Mouse (Mus musculus) cerebellum, adult 9-11 months (tissue): ENCODE results near the gene Pard3.

Source experiments
- DNase-seq: peaks from one replicate; pipeline ENCODE4 v3.0.0; 2022

The Pard3 gene

DNA sequence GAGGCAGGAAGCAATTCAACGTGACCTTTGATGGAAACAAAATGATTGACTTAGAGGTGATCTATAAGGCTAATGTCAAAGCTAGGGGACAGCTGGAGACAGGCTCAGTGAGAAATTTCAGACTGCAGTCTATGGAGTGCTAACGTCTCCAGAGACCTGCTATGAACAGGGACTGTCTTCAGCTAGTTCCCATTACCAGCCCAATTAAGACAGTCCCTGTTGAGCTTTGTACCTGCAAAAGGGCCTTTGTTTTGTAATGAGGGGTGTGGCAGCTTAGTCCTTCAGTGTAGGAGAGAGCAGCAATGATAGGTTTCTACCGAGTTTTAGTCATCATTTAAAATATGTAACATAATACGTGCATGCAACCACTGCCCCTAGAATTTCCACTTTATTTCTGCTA is 448.9 kb downstream of the Pard3 start:
- DNase-seq: no peak

DNA sequence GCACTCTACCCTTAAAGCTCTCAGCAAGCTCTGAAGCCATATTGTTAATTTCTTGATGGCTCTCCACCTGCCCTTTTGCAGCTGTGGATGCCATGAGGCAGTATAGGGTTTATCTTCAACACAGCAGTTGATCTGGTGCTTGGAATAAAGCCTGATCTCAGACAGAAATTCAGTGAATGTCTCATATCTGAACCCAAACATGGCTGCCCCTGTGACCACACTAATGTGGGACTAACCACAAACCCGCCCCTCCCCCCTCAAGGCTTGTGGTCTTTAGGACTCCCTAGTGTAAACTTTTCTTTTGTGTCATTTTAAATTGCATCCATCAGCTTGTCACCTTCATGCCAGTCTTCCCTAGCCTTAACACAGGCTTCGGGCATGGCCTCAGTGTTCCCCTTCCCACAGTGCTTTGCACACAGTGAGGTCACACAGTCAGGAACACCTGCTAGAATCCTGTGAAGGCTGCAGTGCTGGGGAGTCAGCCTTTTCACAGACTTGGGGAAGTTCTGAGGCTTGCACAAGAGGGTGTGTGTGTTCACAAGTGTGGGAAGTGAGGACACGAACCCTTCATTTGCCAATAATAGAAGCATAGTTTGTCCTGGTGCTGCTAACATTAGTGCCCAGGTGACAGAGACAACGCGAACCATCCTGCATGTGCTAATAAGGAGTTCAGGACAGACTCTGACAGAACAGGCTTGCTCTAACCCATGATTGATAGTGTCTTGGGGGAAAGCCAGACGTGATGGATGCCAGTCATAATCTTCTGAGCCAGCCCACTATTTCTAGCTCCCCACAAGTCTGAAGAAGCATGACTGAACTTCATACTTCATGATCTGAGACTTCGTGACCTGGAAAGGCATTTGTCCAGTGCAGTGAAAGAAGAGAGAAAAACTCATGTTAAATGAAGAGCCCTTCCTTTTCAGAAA is 451.4 kb downstream of the Pard3 start:
- no peak for DNase-seq

DNA sequence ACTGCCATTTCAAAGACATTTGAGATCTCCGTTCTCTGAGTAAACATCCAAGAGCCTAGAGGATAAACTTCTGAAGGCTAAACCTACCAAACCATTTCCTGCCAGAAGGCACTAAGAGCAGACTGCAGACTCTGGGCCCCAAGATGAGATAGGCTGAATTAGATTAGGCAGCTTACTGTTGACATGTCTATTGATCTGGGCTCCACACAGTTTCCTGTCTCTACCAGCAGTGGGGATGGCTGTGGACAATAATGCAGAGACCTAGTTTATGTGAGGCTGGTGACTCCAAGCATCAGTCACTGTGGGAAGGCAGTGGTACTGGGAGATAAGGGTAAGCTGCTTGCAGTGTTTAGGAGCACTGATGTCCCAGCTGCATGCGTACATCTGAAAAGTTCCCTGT is 452.4 kb downstream of the Pard3 start:
- no peak for DNase-seq

DNA sequence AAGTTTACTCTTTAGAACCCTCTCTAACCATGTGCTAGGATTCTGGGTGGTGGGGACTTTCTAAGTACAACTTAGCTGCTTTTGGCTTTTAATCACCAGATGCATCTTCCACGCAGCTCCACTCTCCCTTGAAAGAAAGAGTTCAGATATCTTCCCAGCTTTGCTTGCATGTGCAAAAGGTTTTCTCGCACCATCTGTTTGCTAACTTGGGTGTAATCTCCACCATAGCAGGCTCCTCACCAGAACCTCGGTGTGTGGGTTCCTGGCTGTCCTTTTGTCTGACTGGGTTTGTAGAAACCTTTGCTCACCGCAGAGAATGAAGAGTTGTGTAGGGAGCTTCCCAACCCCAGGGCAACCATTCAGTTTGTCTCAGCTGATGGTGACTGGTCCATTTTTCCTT is 462.0 kb downstream of the Pard3 start:
- no peak for DNase-seq

DNA sequence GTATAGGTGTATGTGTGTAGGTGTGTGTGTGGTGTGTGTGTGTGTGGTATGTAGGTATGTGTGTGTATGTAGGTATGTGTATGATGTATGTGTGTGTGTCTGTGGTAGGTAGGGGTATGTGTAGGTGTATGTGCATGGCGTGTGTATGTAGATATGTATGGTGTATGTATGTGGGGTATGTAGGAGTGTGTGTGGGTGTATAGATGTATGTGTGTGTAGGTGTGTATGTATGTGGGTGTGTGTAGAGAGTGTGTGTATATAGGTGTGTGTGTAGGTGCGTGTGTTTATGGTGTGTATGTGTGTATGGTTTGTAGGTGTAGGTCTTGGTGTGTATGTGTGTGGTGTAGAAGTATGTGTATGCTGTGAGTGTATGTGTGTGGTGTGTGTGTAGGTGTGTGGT is 464.6 kb downstream of the Pard3 start:
- no peak for DNase-seq

DNA sequence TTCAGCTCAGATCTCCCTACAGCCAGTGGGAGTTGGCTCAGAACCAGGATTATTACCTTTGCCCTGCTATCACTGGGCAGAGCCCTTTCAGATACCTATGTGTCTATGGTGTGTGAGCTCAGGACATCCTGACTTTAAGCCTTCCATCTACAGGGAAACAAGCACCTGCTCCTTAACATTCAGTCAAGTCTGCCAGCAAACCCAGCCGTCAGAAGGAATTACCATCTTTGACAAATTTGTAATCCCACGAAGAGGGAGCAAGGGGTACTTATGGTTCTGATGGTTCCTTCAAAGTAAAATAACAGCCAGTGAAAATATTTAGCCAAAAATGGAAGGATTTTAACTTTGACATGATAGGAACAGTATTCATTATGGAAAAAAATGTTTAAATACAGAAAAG is 466.1 kb downstream of the Pard3 start:
- no peak for DNase-seq

DNA sequence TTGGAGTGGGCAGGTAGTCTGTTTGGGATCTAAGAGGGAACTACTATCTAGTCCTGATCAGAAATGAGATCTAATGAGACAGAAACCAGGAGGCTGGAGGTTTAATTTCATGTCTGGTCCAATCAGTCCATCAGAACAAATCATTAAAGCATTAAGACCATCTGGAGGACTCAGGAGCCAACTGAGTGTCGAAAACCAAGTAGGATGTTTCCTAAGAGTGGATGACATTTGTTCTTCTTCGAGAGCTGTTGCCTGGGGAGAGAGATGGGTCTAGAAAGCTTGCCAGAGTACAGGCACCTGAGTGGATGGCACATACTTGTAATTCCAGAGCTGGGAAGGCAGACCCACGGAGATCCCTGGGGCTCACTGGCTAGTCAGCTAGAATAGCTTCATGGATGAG is 468.2 kb downstream of the Pard3 start:
- DNase-seq: no peak

DNA sequence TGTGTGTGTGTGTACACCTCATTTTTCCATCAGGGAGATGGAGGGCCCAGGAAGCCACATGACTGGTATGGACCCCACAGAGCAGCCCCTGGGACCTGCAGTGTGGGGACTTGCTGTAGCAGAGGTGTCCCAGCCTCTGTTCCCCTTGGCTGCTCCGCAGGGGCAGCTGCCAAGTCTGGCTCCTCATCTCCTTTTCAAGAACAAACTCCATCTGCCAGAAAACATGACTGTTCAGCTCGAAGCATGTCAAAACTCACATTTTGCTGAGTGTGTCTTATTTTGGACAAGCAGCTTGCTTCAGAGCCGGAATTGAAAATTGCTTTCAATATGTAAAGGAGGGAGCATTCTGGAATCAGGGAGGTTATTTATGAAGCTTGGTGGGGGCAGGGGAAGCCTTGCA is 471.1 kb downstream of the Pard3 start:
- no peak for DNase-seq

DNA sequence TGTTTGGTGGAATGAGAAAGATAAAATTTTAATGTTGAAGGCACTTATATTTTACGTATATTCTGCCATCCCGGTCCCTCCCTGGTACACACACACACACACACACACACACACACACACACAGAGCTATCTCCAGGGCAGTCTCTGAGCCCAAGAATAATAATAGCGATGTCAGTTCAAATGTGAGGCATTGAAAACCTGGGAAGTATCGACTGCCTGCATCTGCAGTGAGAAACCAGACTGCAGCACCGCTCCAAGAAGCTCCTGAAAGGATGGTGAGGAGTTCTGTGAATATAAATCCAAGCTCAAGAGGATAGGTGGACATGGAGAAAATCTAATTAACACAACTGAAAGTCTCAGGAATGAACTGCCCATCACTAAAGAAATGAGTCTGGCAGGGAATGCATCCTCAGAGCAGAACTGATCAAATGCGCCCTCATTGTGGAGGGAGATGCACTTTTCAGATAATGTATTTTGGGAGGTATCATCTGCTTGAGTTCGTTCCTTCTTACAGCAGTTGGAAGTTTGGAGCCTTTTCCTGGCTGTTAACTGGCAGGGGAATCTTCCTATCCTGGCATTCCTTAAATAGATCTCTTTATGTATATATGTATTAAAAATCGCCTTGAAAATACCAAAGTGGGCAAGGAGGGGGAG is 471.6 kb downstream of the Pard3 start:
- DNase-seq: no peak

DNA sequence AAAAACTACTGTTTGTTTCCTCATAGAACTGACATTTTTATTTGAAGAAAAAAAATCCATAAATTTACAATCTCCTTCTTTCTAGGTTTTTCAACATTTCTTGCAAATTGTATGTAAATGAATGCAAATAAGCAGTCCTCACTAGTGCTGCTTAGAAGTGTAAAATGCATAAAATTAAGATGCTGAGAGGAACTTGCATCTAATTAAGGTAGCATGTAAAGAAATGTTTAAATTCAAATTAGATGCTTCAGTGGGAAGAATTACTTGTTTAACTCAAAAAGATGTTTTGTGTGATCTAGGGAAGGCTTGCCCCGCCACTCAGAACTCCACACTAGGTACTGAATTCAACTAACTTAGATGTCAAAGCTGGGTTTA is 472.1 kb downstream of the Pard3 start:
- no peak for DNase-seq

DNA sequence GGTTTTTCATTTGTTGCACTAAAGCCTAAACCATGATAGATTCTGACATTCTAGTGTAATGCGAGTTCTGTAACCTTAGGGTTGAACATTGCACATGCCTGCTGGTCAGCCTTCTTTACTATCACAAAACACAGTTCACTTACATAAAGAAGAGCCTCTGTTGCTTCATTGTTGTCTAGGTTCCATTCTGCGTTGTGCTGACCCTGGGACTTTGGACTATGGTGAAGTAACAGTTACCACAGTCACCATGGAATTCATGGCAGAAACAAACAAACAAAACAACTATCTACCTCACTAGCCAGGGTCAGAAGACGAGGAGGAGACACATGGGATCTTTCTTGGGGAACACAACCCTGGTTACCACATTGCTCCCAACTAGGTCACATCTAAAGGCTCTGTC is 476.1 kb downstream of the Pard3 start:
- no peak for DNase-seq

DNA sequence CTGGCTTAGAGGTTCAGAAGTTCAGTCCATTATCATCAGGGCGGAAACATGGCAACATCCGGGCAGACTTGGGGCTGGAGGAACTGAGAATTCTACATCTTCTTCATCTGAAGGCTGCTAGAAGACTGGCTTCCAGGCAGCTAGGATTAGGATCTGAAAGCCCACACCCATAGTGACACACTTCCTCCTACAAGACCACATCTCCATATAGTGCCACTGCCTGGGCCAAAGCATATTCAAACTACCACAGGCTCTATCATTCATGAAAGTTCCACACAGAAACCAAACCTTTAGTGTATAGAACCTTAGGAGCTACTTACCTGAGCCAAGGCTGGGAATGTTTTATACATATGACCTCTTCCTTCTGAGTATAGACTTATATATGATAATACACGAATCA is 476.6 kb downstream of the Pard3 start:
- DNase-seq: no peak

DNA sequence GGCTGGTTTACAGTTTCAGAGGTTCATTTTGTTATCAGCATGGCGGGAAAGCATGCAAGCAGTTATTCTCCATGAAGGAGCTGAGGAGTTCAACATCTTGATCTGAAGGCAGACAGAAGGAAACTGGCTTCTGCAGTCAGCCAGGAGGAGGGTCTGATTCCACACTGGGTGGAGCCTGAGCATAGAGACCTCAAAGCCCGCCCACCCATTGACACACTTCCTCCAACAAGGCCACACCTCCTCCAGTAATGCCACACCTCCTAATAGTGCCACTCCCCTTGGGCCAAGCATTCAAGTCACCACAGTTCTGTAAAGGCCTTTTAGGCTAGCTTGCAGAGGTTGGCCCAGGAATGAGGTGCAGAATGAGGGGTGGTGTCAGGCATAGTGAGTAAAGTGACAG is 478.5 kb downstream of the Pard3 start:
- DNase-seq: no peak

DNA sequence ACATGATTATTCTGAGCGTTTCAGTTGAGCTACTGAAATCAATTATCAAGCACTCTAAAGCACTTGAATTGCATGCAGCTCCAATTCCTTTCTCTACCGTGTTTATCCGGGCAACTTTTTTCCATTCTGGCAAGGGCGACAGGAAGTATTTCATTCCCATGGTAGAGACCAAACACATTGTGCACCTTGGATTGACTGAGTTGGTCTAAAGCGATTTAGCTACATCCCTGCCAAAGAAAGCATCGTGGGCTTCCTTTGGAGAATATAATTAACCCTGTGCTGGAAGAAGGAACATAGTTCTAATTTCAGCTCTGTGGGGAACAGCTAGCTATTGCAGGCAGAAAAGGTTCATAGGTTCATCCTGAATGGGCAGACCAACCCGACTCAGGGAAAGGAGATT is 480.0 kb downstream of the Pard3 start:
- no peak for DNase-seq

DNA sequence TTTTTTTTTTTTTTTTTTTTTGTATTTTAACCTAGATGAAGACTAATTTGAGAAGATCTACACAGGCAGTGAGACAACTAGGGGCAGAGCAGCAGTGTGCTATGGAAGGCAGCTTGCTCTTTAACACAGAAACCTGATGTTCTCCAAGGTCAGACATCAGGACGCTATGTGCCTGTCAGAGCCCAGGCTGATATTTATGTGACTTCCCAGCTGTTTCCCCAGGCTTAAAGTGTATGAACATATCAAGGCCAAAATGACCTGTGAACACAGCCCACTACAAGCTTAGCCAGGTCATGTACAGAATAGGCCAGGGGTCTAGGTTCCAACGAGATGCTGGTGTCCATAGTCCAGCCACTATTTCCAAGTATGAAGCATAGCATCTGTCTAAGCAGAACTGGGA is 482.5 kb downstream of the Pard3 start:
- no peak for DNase-seq

DNA sequence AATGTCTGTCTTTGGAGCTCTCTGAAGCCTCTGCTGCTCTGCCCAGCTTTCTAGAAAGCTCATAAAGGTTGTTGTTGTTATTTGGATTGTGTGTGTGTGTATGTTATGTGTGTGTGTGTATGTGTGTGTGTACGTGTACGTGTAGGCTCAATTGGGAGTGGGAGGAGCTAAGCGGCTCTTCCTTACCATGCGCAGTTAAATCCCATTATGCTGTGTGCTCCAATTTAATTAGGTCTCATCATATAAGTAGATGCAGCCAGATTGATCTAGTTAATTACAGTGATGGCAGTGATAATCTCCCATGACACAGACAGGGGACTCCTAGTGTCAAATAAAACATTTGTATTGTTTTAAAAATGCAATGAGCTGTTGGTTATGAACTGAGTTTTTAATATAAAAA is 487.2 kb downstream of the Pard3 start:
- DNase-seq: no peak

DNA sequence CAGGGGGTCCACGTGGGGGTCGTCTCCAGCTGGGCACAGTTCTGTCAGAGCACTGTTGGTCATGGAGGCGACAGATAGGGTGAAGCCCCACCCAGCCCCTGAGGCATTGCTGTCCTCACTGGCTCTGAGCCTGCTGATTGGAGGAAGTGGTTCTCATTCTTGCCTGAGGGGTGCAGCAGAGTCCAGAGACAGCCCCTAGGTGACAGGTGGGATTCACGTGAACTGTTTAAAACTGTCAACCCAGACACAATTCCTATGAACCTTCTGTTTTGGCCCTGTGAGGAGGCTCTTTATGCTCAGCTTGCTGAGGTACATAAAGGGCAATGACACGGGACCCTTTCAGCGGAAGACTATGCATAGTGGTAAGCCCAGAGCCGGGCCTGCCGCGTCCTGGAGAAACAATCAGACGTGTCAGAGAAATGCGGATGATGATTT is 488.5 kb downstream of the Pard3 start:
- no peak for DNase-seq

DNA sequence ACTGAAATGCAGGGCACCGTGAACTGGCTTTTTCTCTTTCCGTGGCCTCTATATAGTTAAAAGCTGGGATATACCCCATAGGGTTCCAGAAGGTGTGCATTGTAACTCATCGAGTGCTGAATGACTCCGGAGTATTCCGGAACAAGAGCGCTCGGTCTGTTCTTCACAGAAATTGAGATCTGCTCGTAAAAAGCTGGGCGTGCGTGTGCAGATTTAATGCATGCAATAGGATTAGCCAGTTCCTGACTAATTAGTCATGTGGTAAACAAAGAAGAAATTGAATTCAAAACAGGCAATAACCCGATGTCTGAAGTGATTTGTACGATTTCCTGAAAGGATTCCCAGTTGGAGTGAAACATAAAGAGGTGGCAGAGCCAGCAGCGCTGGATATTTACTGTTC is 489.1 kb downstream of the Pard3 start:
- no peak for DNase-seq

DNA sequence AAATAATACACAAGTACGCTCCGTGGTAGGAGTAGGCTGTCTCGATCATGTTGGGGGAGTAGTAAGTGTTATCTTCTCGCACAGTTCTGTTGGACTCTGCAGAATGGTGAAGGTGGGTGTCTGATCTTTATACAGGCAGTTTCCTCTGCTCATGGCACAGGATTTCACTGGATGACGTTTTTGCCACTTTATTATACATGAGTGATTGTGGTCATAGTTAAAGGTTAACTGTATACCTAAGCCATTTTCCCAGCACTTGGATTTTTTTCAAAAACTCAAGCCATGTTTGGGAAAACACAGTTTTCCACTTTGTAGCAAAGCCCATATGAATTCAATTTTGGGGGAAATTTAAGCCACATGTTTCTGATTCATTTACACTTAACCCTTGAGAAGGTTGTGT is 489.9 kb downstream of the Pard3 start:
- no peak for DNase-seq

DNA sequence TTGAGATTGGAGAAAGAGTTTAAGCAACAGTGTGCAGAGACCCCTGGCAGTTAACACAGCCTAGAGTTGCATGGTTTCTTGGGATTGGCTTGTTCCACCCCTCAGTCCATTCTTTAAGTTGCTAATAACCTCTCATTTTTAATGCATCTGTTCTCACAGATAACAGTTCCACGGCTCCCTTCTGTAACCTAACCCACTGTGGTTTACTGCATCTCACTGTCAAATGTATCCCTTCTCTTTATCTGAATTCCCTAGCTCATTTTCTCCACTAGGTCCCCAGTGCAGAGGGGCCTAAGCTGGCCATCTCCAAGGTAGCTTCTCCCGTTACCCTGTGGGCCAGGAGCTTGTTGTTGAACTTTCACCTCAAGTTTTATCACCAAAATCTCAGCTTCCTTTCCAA is 492.1 kb downstream of the Pard3 start:
- no peak for DNase-seq

DNA sequence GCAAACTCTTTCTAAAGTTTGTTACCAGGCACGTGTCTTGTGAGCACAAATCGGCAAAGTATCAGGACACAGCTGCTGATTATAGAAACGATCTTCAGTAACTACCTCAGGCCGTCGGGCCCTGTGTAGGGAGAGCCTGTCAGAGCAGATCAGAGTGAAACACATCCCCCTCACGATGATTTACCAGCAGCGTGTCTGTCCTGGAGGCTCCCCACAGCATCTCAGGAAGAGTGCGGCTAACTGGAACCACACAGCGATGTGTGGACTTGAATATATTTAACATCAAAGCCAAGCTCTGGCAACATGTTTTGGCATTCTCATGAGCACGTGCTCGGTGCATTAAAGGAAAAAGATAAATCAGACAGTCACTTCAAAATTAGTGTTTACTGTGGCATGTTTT is 493.3 kb downstream of the Pard3 start:
- DNase-seq: no peak

DNA sequence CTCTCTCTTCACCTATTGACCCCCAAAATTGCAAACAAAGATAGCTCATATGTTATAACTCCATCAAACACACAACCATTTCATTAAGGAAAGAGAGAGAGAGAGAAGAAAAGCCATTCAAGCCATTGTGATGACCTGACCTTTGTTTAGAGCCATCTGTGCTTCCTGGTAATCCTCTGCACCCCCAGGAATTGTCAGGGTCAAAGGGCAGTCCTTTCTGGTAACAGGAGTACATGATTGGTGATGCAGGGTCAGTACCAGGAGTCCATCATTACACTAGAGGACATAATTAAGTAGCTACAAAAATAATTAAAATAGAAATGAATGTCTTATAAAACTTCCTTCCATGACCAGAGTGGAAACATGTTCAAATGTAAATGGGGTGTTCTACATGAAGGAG is 493.9 kb downstream of the Pard3 start:
- DNase-seq: no peak

DNA sequence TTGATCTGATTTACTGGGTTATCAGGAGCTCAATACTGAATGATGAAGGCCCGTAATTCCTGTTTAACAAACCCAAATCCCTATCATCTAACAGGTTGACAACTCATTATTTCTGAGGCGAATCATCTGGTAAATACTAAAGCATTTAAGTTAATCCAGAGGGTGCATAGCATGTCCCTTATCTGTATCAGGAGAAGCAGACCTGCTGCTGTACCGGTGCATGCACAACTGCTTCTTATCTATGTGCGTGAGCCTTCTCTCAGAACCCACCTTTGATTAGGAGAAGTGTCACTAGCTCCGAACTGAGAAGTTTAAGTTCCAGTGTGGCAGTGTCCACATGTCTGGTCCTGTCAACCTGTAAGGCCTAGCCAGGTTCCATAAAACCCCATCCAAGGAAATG is 499.9 kb downstream of the Pard3 start:
- no peak for DNase-seq

DNA sequence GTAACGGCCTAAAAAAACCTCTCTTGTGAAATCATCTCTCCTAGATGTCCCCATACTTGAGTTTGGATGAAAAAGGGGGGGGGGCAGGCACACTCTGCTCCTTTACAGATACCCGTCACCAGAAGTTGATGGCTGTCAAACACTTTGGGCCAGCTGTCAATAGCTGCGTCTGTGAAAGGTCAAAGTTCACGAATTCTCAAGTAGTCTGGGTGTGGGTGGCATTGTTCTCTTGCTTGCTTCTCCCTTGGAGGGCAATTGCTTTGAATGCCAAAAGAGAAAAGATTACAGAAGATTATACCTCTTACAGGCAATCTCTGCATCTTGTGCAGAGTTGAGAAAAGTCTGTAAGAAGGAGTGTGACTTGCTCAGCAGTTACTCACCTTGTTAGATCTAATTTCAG is 500.7 kb downstream of the Pard3 start:
- DNase-seq: no peak

DNA sequence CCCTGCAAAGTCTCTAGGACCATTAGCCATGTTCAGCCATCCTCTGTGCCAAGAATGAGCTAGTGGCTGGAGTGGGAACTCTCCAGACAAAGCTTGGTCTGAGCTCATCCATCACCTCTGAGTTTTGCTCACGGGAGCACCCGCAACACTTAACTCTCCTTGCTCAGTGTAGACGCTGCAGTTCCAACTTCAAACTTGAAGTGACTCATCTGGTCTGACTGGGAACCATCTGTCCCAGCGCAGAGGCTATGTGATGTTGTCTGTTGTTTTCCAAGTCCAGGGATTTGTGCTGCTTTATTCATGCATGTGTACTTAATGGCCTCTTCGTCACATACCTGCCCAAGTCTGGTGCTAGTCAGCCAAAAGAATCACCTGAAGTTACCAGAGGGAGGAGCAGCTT is 505.5 kb downstream of the Pard3 start:
- DNase-seq: no peak
